Mouse (Mus musculus): ENCODE results near the gene Eme2. TPM values are rescaled to one million over a fixed set of nuclear protein-coding genes. Genes with fewer than 3 reads are reported as not detected.
"Not testable (repeated sequence)": the region's sequence is repeated elsewhere in the genome, so short reads cannot be mapped to it uniquely, and the experiment has no call there.

The Eme2 gene
- 12.1 and 12.2 TPM in 2 replicates for polyA plus RNA-seq (2015; fragmentation: Nextera tagmentation; extraction: Ambion mirVana)

GRCm38 (mm10) chr17:24894995-24895547, at the start of gene Eme2, which contains the start of gene Mrps34:
TSS of gene Eme2 (minus strand) at chr17:24895087.
TSS of gene Mrps34 (plus strand) at chr17:24895116.
- Histone ChIP-seq H3K4me3 (ENCODE audit: low read depth, low read length) (peak within 1 kb of the TSS; percentile 96), H3K27ac (ENCODE audit: low read length) (peak within 1 kb of the TSS; percentile 87), H3K36me3 (ENCODE audit: control insufficient read depth, insufficient read depth) (peaks cover 50% of the 10 kb centered on the region), H3K9me3 (replicated peaks; ENCODE audit: control insufficient read depth, low read length) (no peaks in the 10 kb centered on the region), H3K27me3 (ENCODE audit: control insufficient read depth, insufficient read depth, low read depth, low read length) (no peaks in the 10 kb centered on the region), H3K4me2 (ENCODE audit: low read depth, low read length) (peak within 1 kb of the TSS; percentile 96), H3K9ac (ENCODE audit: low read depth, low read length) (peak within 1 kb of the TSS; percentile 93), H3K4me1 (ENCODE audit: control insufficient read depth, low read depth, low read length) (peaks cover 39% of the 10 kb centered on the region)
- under 1% methylated on average over 62 of the region's 62 CpGs for WGBS (ENCODE audit: insufficient replicate concordance)
- peak; percentile 46 for ATAC-seq (ENCODE audit: low read depth)

- H3K4me2 ChIP-seq (ENCODE audit: low read depth, low read length); H3K9me3 ChIP-seq (replicated peaks; ENCODE audit: control insufficient read depth, low read length); H3K4me1 ChIP-seq (ENCODE audit: control insufficient read depth, low read depth, low read length); ATAC-seq (ENCODE audit: low read depth); H3K27me3 ChIP-seq (ENCODE audit: control insufficient read depth, insufficient read depth, low read depth, low read length); H3K27ac ChIP-seq (ENCODE audit: low read length); H3K9ac ChIP-seq (ENCODE audit: low read depth, low read length); H3K4me3 ChIP-seq (ENCODE audit: low read depth, low read length): not testable (repeated sequence)
- peaks cover 15% of the 10 kb centered on the region for H3K36me3 ChIP-seq (ENCODE audit: control insufficient read depth, insufficient read depth)
- 67% methylated on average over 1 of the region's 1 CpGs for WGBS (ENCODE audit: insufficient replicate concordance)
These were observed 48.7 kb upstream of the Eme2 start for GRCm38 (mm10) chr17:24943589-24943988.

GRCm38 (mm10) chr17:24943036-24943435, 48.1 kb upstream of the Eme2 start:
- Histone ChIP-seq H3K9ac (ENCODE audit: low read depth, low read length) (no peak overlapping the region), H3K9me3 (replicated peaks; ENCODE audit: control insufficient read depth, low read length) (no peaks in the 10 kb centered on the region), H3K36me3 (ENCODE audit: control insufficient read depth, insufficient read depth) (peaks cover 11% of the 10 kb centered on the region), H3K27ac (ENCODE audit: low read length) (no peak overlapping the region), H3K4me2 (ENCODE audit: low read depth, low read length) (no peak overlapping the region), H3K4me1 (ENCODE audit: control insufficient read depth, low read depth, low read length) (no peaks in the 10 kb centered on the region), H3K27me3 (ENCODE audit: control insufficient read depth, insufficient read depth, low read depth, low read length) (no peaks in the 10 kb centered on the region), H3K4me3 (ENCODE audit: low read depth, low read length) (no peak overlapping the region)
- no peak for ATAC-seq (ENCODE audit: low read depth)
- 82% methylated on average over 7 of the region's 7 CpGs for WGBS (ENCODE audit: insufficient replicate concordance)

DNA sequence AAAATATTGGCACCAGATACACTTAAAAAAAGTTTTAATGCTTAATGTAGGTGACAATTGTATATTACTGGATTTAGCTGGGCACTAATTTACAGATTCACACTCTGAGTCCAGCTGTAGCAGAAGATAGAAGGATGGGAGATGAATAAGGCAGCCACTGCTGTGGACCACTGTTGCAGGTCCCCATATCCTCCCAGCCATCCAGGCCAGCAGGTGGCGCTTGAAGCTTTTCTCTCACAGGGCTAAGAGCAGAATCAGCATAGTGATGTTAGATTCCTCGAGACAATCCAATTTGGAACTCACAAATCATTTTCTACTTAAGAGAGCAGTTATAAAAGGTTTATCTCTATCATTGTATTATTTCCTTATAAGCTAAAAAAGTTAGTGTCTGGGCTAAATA, 47.6 kb upstream of the Eme2 start:
- H3K36me3 ChIP-seq (ENCODE audit: control insufficient read depth, insufficient read depth); H3K27me3 ChIP-seq (ENCODE audit: control insufficient read depth, insufficient read depth, low read depth, low read length): not testable (repeated sequence)

GRCm38 (mm10) chr17:24937266-24937665, 42.4 kb upstream of the Eme2 start:
- Histone ChIP-seq H3K4me3 (ENCODE audit: low read depth, low read length) (peak overlapping the region; percentile 78), H3K9ac (ENCODE audit: low read depth, low read length) (peak overlapping the region; percentile 90), H3K4me2 (ENCODE audit: low read depth, low read length) (peak overlapping the region; percentile 95), H3K4me1 (ENCODE audit: control insufficient read depth, low read depth, low read length) (peaks cover 30% of the 10 kb centered on the region), H3K36me3 (ENCODE audit: control insufficient read depth, insufficient read depth) (0 out of 2 replicates have a peak, but pooled peaks cover 2% of the 10 kb centered on the region), H3K27me3 (ENCODE audit: control insufficient read depth, insufficient read depth, low read depth, low read length) (no peaks in the 10 kb centered on the region), H3K9me3 (replicated peaks; ENCODE audit: control insufficient read depth, low read length) (no peaks in the 10 kb centered on the region), H3K27ac (ENCODE audit: low read length) (peak overlapping the region; percentile 90)
- no peak for ATAC-seq (ENCODE audit: low read depth)
- 47% methylated on average over 6 of the region's 6 CpGs for WGBS (ENCODE audit: insufficient replicate concordance)

More for the DNA sequence above, 47.6 kb upstream of the Eme2 start:
- H3K4me1 ChIP-seq (ENCODE audit: control insufficient read depth, low read depth, low read length); H3K9me3 ChIP-seq (replicated peaks; ENCODE audit: control insufficient read depth, low read length); H3K9ac ChIP-seq (ENCODE audit: low read depth, low read length); H3K27ac ChIP-seq (ENCODE audit: low read length); H3K4me2 ChIP-seq (ENCODE audit: low read depth, low read length); H3K4me3 ChIP-seq (ENCODE audit: low read depth, low read length): not testable (repeated sequence)
- ATAC-seq (ENCODE audit: low read depth), result peak; percentile 62
- WGBS (ENCODE audit: insufficient replicate concordance), result 7% methylated on average over 2 of the region's 2 CpGs

DNA sequence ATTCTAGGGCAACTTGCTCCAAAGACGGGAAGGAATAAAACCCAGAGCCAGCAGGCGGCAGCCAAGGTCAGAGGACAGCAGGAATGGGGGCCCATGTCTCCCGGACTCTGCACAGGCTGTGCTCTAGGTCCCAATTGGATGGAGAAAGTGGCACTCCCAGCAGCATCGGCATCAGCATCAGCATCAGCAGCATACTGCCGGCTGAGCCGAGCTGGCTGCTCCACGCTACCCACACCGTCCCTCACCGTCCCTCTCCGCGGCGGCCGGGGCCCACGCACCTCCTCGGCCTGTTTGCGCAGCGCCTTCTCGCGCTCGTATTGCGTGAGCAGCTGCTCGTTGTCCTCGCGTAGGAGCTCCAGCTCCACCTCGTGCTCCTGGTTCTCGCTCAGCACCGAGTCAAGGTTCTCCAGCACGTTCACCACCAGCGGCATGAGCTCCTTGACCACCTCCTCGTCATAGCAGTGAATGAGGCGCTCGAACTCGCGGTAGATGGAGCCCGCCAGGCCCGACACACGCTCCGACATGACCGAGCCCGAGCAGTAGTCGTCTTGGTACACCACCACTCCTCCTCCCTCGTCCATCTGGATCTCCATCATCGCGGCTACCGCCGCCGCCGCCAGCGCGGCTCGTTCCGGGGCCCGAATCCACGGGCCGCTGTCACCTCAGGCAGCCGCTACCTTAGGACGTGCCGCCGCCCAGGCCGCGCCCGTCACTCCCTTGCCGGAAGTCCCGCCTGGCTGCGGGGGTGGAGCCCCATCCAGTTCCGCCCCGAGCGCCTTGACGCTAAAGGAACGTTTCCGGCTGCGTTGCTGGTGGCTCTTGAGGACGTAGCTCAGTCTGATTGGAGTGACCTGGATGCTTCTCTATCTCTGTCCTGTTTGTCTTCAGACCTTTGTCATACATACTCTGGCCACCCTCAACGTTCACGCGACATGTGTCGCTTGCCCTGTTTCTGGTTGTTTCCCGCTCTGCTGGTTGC, 41.7 kb upstream of the Eme2 start, which contains the start of gene Mapk8ip3:
TSS of gene Mapk8ip3 (minus strand) at position 719 of the 979 bp plus-strand sequence.
- Histone ChIP-seq H3K4me3 (ENCODE audit: low read depth, low read length) (peak within 1 kb of the TSS; percentile 78), H3K36me3 (ENCODE audit: control insufficient read depth, insufficient read depth) (peaks cover 2% of the 10 kb centered on the region; the same call in 1 of the 2 replicates), H3K27me3 (ENCODE audit: control insufficient read depth, insufficient read depth, low read depth, low read length) (no peaks in the 10 kb centered on the region), H3K9ac (ENCODE audit: low read depth, low read length) (peak within 1 kb of the TSS; percentile 90), H3K27ac (ENCODE audit: low read length) (peak within 1 kb of the TSS; percentile 90), H3K4me1 (ENCODE audit: control insufficient read depth, low read depth, low read length) (peaks cover 30% of the 10 kb centered on the region), H3K4me2 (ENCODE audit: low read depth, low read length) (peak within 1 kb of the TSS; percentile 95), H3K9me3 (replicated peaks; ENCODE audit: control insufficient read depth, low read length) (no peaks in the 10 kb centered on the region)
- WGBS (ENCODE audit: insufficient replicate concordance), result under 1% methylated on average over 77 of the region's 78 CpGs
- ATAC-seq (ENCODE audit: low read depth), result peak; percentile 99

GRCm38 (mm10) chr17:24935666-24936065, 40.8 kb upstream of the Eme2 start:
- peak overlapping the region; percentile 78 for H3K4me3 ChIP-seq (ENCODE audit: low read depth, low read length)

GRCm38 (mm10) chr17:24934926-24935325, 40.0 kb upstream of the Eme2 start:
- ATAC-seq (ENCODE audit: low read depth), result no peak
- Histone ChIP-seq H3K9ac (ENCODE audit: low read depth, low read length) (peak overlapping the region; percentile 90), H3K27ac (ENCODE audit: low read length) (peak overlapping the region; percentile 21), H3K36me3 (ENCODE audit: control insufficient read depth, insufficient read depth) (peaks cover 2% of the 10 kb centered on the region; the same call in 1 of the 2 replicates), H3K9me3 (replicated peaks; ENCODE audit: control insufficient read depth, low read length) (no peaks in the 10 kb centered on the region), H3K27me3 (ENCODE audit: control insufficient read depth, insufficient read depth, low read depth, low read length) (no peaks in the 10 kb centered on the region), H3K4me3 (ENCODE audit: low read depth, low read length) (peak overlapping the region; percentile 78), H3K4me2 (ENCODE audit: low read depth, low read length) (peak overlapping the region; percentile 95), H3K4me1 (ENCODE audit: control insufficient read depth, low read depth, low read length) (peaks cover 30% of the 10 kb centered on the region)
- 65% methylated on average over 4 of the region's 4 CpGs for WGBS (ENCODE audit: insufficient replicate concordance)

More at GRCm38 (mm10) chr17:24935666-24936065, 40.8 kb upstream of the Eme2 start:
- Histone ChIP-seq H3K36me3 (ENCODE audit: control insufficient read depth, insufficient read depth) (peaks cover 2% of the 10 kb centered on the region; the same call in 1 of the 2 replicates), H3K4me2 (ENCODE audit: low read depth, low read length) (peak overlapping the region; percentile 95), H3K9ac (ENCODE audit: low read depth, low read length) (peak overlapping the region; percentile 90), H3K4me1 (ENCODE audit: control insufficient read depth, low read depth, low read length) (peaks cover 30% of the 10 kb centered on the region), H3K27me3 (ENCODE audit: control insufficient read depth, insufficient read depth, low read depth, low read length) (no peaks in the 10 kb centered on the region), H3K27ac (ENCODE audit: low read length) (peak overlapping the region; percentile 56), H3K9me3 (replicated peaks; ENCODE audit: control insufficient read depth, low read length) (no peaks in the 10 kb centered on the region)
- no peak for ATAC-seq (ENCODE audit: low read depth)

All from liver, embryonic 16.5 days (tissue).